Mouse (Mus musculus): ENCODE results near the gene Ccnd3. TPM values are rescaled to one million over a fixed set of nuclear protein-coding genes. Genes with fewer than 3 reads are reported as not detected.

Gene Ccnd3
- polyA plus RNA-seq, 1 experiment from 2014 or later, result 81.7 TPM

DNA sequence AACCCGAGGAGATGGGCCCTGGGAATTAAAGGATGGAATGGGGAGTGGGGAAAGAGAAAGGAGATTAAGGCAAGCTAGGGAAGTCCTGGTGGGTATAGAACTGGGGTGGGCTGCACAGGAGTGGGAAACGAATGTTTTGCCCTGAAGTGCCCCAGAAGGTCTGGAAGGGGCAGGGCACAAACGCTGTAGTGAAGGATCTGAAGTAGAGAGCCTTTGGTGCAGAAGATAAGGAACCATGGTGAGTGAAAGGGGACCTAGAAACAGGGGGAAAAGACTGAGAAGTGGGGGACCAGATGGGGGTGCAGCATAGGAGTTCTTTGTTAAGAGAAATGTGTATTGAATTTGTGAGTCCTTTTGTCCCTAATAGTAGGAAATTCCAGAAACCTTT is 125.8 kb downstream of the Ccnd3 start, which contains the start of gene Usp49:
Usp49 (plus strand) TSS at position 13 of the 388 bp plus-strand sequence.
- Histone ChIP-seq H3K4me3 (ENCODE audit: low read length) (peak within 1 kb of the TSS; percentile 73), H3K4me2 (ENCODE audit: low read length) (peak within 1 kb of the TSS; percentile 75), H3K27ac (ENCODE audit: low read depth, low read length) (peak within 1 kb of the TSS; percentile 96), H3K36me3 (ENCODE audit: control insufficient read depth, insufficient read depth, low read length) (no peaks in the 10 kb centered on the region; the same call in 1 of the 2 replicates), H3K4me1 (ENCODE audit: control insufficient read depth, insufficient read depth, low read depth, low read length) (peaks cover 22% of the 10 kb centered on the region), H3K9ac (ENCODE audit: low read depth, low read length) (peak within 1 kb of the TSS; percentile 81), H3K27me3 (replicated peaks; ENCODE audit: control insufficient read depth, insufficient read depth, low read length) (no peaks in the 10 kb centered on the region), H3K9me3 (ENCODE audit: control insufficient read depth, low read length) (no peaks in the 10 kb centered on the region)
- 1% methylated on average over 3 of the region's 3 CpGs for WGBS
- ATAC-seq, result no peak

DNA sequence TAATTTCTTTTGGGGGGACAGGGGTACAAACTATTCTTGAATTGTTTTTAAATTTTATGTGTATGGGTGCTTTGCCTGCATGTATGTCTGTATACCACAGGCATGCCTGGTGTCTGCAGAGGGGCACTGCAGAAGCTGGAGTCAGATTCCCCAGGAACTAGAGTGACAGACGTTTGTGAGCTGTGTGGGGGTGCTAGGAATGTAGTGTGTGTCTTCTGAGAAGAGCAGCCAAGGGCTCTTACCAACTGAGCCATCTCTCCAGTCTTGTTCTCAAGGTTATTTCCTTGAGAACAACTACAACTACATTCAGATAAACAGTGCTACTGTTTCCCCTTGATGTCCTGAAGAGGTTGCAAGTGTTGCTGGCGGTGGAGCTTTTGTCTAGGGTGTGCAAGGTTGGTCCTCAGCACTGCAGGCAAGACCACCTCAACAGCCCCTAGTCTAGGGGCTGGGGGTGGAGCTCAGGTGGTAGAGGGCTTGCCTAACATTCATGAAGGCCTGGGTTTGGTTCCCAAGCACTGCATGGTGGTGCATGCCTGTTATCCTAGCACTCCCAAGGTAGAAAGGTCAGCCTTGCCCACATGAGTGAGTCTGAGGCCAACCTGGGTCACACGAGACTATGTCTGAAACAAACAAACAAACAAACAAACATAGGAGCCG is 127.5 kb downstream of the Ccnd3 start:
- Histone ChIP-seq H3K4me1 (ENCODE audit: control insufficient read depth, insufficient read depth, low read depth, low read length) (peaks cover 22% of the 10 kb centered on the region), H3K36me3 (ENCODE audit: control insufficient read depth, insufficient read depth, low read length) (no peaks in the 10 kb centered on the region), H3K27me3 (replicated peaks; ENCODE audit: control insufficient read depth, insufficient read depth, low read length) (no peaks in the 10 kb centered on the region), H3K9me3 (ENCODE audit: control insufficient read depth, low read length) (no peaks in the 10 kb centered on the region), H3K27ac (ENCODE audit: low read depth, low read length) (no peak overlapping the region), H3K4me2 (ENCODE audit: low read length) (no peak overlapping the region), H3K9ac (ENCODE audit: low read depth, low read length) (no peak overlapping the region), H3K4me3 (ENCODE audit: low read length) (no peak overlapping the region)
- 73% methylated on average over 4 of the region's 4 CpGs for WGBS
- ATAC-seq, result no peak

DNA sequence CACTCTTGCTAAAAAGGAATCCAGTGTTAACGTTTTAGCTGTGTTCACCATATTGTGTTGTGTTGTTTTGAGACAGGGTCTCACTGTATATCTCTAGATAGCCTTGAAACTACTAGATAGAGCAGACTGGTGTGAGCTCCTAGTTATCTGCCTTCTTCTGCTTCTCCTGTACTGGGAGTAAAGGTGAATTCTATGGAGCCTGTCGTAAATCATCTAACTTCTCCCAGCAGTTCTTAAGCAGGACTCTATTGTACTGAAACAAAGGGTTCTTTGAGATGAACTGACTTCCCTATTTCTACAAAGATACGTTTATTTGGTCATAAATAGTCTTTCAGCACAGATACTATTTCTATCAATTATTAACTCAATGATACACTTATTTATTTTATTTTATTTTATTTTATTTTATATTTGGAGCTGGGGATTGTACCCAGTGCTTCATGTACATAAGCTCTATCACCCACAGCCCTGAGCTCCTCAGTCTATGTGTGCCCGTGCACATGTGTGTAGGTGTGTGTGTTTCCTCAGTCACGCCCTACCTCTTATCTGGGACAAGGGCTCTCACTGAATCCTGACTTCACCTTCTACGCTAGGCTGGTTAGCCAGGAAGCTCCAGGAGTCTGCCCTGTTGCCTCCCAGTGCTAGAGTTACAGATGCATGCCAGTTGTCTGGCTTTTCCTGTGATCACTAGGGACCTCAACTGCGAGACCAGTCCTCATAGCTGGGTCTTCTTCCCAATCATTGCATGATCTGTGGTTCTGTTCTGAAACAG is 129.3 kb downstream of the Ccnd3 start:
- ATAC-seq, result no peak
- H3K4me1 ChIP-seq (ENCODE audit: control insufficient read depth, insufficient read depth, low read depth, low read length), result peaks cover 16% of the 10 kb centered on the region
- H3K9ac ChIP-seq (ENCODE audit: low read depth, low read length), result no peak overlapping the region
- H3K9me3 ChIP-seq (ENCODE audit: control insufficient read depth, low read length), result no peaks in the 10 kb centered on the region
- 81% methylated on average over 7 of the region's 7 CpGs for WGBS
- no peak overlapping the region for H3K4me3 ChIP-seq (ENCODE audit: low read length)
- no peak overlapping the region for H3K4me2 ChIP-seq (ENCODE audit: low read length)
- H3K36me3 ChIP-seq (ENCODE audit: control insufficient read depth, insufficient read depth, low read length), result no peaks in the 10 kb centered on the region
- no peaks in the 10 kb centered on the region for H3K27me3 ChIP-seq (replicated peaks; ENCODE audit: control insufficient read depth, insufficient read depth, low read length)
- no peak overlapping the region for H3K27ac ChIP-seq (ENCODE audit: low read depth, low read length)

DNA sequence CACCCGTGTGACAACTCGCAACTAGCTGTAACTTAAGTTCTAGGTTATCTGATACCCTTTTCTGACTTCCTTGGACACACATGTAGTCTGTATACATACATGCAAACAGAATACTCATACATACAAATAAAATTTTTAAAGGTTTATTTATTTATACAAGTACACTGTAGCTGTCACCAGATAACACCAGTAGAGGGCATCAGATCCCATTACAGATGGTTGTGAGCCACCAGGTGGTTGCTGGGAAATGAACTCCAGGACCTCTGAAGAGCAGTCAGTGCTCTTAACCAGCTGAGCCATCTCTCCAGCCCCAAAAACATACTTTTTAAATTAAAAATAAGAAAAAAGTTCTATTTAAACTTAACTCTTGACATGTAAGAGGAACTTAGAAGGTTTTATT is 138.1 kb downstream of the Ccnd3 start:
- Histone ChIP-seq H3K27ac (ENCODE audit: low read depth, low read length) (no peak overlapping the region), H3K4me3 (ENCODE audit: low read length) (no peak overlapping the region), H3K9ac (ENCODE audit: low read depth, low read length) (no peak overlapping the region), H3K27me3 (replicated peaks; ENCODE audit: control insufficient read depth, insufficient read depth, low read length) (no peaks in the 10 kb centered on the region), H3K9me3 (ENCODE audit: control insufficient read depth, low read length) (no peaks in the 10 kb centered on the region), H3K36me3 (ENCODE audit: control insufficient read depth, insufficient read depth, low read length) (no peaks in the 10 kb centered on the region), H3K4me2 (ENCODE audit: low read length) (no peak overlapping the region), H3K4me1 (ENCODE audit: control insufficient read depth, insufficient read depth, low read depth, low read length) (no peaks in the 10 kb centered on the region)
- ATAC-seq, result no peak
- WGBS, result 85% methylated on average over 2 of the region's 2 CpGs

DNA sequence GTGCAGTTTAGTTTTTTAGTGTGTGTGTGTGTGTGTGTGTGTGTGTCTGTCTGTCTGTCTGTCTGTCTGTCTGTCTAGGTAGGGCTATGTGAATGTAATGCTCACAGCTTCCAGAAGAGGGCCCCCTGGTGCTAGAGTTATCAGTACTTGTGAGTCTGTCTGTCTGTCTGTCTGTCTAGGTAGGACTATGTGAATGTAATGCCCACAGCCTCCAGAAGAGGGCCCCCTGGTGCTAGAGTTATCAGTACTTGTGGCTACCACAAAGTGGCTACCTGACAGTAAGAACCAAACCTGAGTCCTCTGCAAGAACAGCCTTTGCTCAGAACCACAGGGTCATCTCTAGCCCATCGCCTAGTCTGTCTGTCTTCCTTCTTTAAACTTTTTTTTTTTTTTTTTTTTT is 141.8 kb downstream of the Ccnd3 start:
- no peak overlapping the region for H3K4me3 ChIP-seq (ENCODE audit: low read length)
- no peak for ATAC-seq
- H3K27ac ChIP-seq (ENCODE audit: low read depth, low read length), result no peak overlapping the region
- no peak overlapping the region for H3K4me2 ChIP-seq (ENCODE audit: low read length)
- 76% methylated on average over 1 of the region's 1 CpGs for WGBS
- no peaks in the 10 kb centered on the region for H3K27me3 ChIP-seq (replicated peaks; ENCODE audit: control insufficient read depth, insufficient read depth, low read length)
- no peaks in the 10 kb centered on the region for H3K4me1 ChIP-seq (ENCODE audit: control insufficient read depth, insufficient read depth, low read depth, low read length)
- no peaks in the 10 kb centered on the region for H3K9me3 ChIP-seq (ENCODE audit: control insufficient read depth, low read length)
- H3K36me3 ChIP-seq (ENCODE audit: control insufficient read depth, insufficient read depth, low read length), result no peaks in the 10 kb centered on the region
- H3K9ac ChIP-seq (ENCODE audit: low read depth, low read length), result no peak overlapping the region

DNA sequence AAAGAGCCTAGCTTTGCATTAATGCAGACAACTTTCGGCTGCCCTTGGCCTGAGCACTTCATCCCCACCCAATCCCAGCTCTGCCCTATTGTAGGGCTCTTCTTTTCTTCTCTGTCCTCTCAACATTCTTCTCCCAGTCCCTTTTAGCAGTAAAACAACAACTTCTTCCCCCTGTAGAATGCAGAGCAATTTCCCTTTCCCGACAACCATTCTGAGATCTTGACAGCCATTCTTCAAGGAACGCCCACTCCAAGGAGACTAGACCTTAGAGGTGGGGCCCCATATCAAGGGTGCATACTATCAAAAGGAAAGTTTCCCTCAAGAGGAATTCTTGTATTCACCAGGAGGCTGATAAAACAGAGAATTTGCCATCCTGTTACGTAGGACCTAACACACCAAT is 144.1 kb downstream of the Ccnd3 start:
- H3K9ac ChIP-seq (ENCODE audit: low read depth, low read length), result no peak overlapping the region
- no peak overlapping the region for H3K4me2 ChIP-seq (ENCODE audit: low read length)
- WGBS, result 39% methylated on average over 4 of the region's 4 CpGs
- H3K9me3 ChIP-seq (ENCODE audit: control insufficient read depth, low read length), result no peaks in the 10 kb centered on the region
- ATAC-seq, result no peak
- H3K4me1 ChIP-seq (ENCODE audit: control insufficient read depth, insufficient read depth, low read depth, low read length), result no peaks in the 10 kb centered on the region
- no peak overlapping the region for H3K4me3 ChIP-seq (ENCODE audit: low read length)
- H3K27me3 ChIP-seq (replicated peaks; ENCODE audit: control insufficient read depth, insufficient read depth, low read length), result no peaks in the 10 kb centered on the region
- H3K36me3 ChIP-seq (ENCODE audit: control insufficient read depth, insufficient read depth, low read length), result no peaks in the 10 kb centered on the region
- no peak overlapping the region for H3K27ac ChIP-seq (ENCODE audit: low read depth, low read length)

Other genes with a start within 250 kb of the Ccnd3 start
- 67.0 and 72.1 TPM in 2 replicates for gene Mrps10, start 136.2 kb upstream of the Ccnd3 start, polyA plus RNA-seq (2015; fragmentation: Nextera tagmentation; extraction: Ambion mirVana)
- 0.45 and 0.81 TPM in 2 replicates for gene Guca1b, start 119.7 kb upstream of the Ccnd3 start, polyA plus RNA-seq (2015; fragmentation: Nextera tagmentation; extraction: Ambion mirVana)
- gene Guca1a, start 104.5 kb upstream of the Ccnd3 start, polyA plus RNA-seq (2015; fragmentation: Nextera tagmentation; extraction: Ambion mirVana), result 0.66 and 0.80 TPM in 2 replicates
- 0.11 and 0.42 TPM in 2 replicates for gene AI661453, start 68.4 kb upstream of the Ccnd3 start, polyA plus RNA-seq (2015; fragmentation: Nextera tagmentation; extraction: Ambion mirVana)
- 0.62 and 1.1 TPM in 2 replicates for gene 1700001C19Rik, start 67.7 kb upstream of the Ccnd3 start, polyA plus RNA-seq (2015; fragmentation: Nextera tagmentation; extraction: Ambion mirVana)
- 20.0 and 20.5 TPM in 2 replicates for gene Taf8, start 2.8 kb upstream of the Ccnd3 start, polyA plus RNA-seq (2015; fragmentation: Nextera tagmentation; extraction: Ambion mirVana)
- 35.5 and 37.8 TPM in 2 replicates for gene Bysl, start 106.4 kb downstream of the Ccnd3 start, polyA plus RNA-seq (2015; fragmentation: Nextera tagmentation; extraction: Ambion mirVana)
- gene Med20, start 106.5 kb downstream of the Ccnd3 start, polyA plus RNA-seq (2015; fragmentation: Nextera tagmentation; extraction: Ambion mirVana), result 43.7 and 45.3 TPM in 2 replicates
- 1.7 and 1.9 TPM in 2 replicates for gene Gm20517, start 106.5 kb downstream of the Ccnd3 start, polyA plus RNA-seq (2015; fragmentation: Nextera tagmentation; extraction: Ambion mirVana)
- gene Usp49, start 125.6 kb downstream of the Ccnd3 start, polyA plus RNA-seq (2015; fragmentation: Nextera tagmentation; extraction: Ambion mirVana), result 5.2 TPM in 2 replicates
- 264 and 286 TPM in 2 replicates for gene Tomm6, start 183.3 kb downstream of the Ccnd3 start, polyA plus RNA-seq (2015; fragmentation: Nextera tagmentation; extraction: Ambion mirVana)
- gene Frs3, start 184.0 kb downstream of the Ccnd3 start, polyA plus RNA-seq (2015; fragmentation: Nextera tagmentation; extraction: Ambion mirVana), result 55.7 and 58.1 TPM in 2 replicates
- 1.4 TPM in 2 replicates for gene Gm21981, start 189.4 kb downstream of the Ccnd3 start, polyA plus RNA-seq (2015; fragmentation: Nextera tagmentation; extraction: Ambion mirVana)
- gene Prickle4, start 189.7 kb downstream of the Ccnd3 start, polyA plus RNA-seq (2015; fragmentation: Nextera tagmentation; extraction: Ambion mirVana), result 0.72 and 1.6 TPM in 2 replicates
- 0.11 TPM in 1 of 2 replicates, not detected in the other for gene Pgc, start 221.8 kb downstream of the Ccnd3 start, polyA plus RNA-seq (2015; fragmentation: Nextera tagmentation; extraction: Ambion mirVana)
- gene Tfeb, start 232.0 kb downstream of the Ccnd3 start, polyA plus RNA-seq (2015; fragmentation: Nextera tagmentation; extraction: Ambion mirVana), result 4.6 and 4.7 TPM in 2 replicates

All from hindbrain, embryonic 16.5 days (tissue).